Mouse (Mus musculus) cortical plate, adult 2 months (tissue): ENCODE data around the gene Clip2.

Experiments
- CTCF ChIP-seq: fragments of 200-500 bp; IDR thresholded peaks from 2 replicates; pipeline ENCODE4 v1.5.1; 2011; ENCODE audit warnings: mild to moderate bottlenecking, control low read depth, low read length; ENCODE audit not compliant: insufficient read depth; ENCODE audit errors: extremely low read depth
- POLR2A ChIP-seq: fragments of 200-500 bp; IDR thresholded peaks from 2 replicates; pipeline ENCODE4 v1.6.1; 2011; ENCODE audit warnings: mild to moderate bottlenecking, low read length, control low read depth; ENCODE audit not compliant: insufficient read depth; ENCODE audit errors: extremely low read depth

GRCm38 (mm10) chr5:134439481-134439880 is 112.8 kb downstream of the Clip2 start:
- no peak for TF ChIP-seq POLR2A
- no peak for TF ChIP-seq CTCF
